Mouse (Mus musculus): ENCODE results near the gene Prickle1. TPM values are rescaled to one million over a fixed set of nuclear protein-coding genes. Genes with fewer than 3 reads are reported as not detected.
A peak's percentile ranks its signal among the peaks of the same experiment; 100 is the strongest.

The Prickle1 gene
- total RNA-seq, 2 experiments from 2014 or later, result 16.8 to 18.9 TPM

- intact Hi-C loops (cut with DNase I), result loop anchor here (5.0 to 10.0 kb wide), 2 partner anchors 91 to 229 kb away; no protein-coding TSS in a partner anchor
- DNase-seq (ENCODE audit: low spot score), result peak; percentile 56
These were observed 594 bp upstream of the Prickle1 start for GRCm38 (mm10) chr15:93596285-93596684.

GRCm38 (mm10) chr15:93594888-93595698, 598 bp downstream of the Prickle1 start:
- DNase-seq (ENCODE audit: low spot score), result peak; percentile 32
- intact Hi-C loops (cut with DNase I), result loop anchor here (5.0 to 10.0 kb wide), 2 partner anchors 92 to 230 kb away; no protein-coding TSS in a partner anchor

GRCm38 (mm10) chr15:93594296-93594887, 1.3 kb downstream of the Prickle1 start:
- intact Hi-C loops (cut with DNase I), result loop anchor here (10.0 kb wide), 1 partner anchor 230 kb away; no protein-coding TSS in a partner anchor
- DNase-seq (ENCODE audit: low spot score), result no peak

GRCm38 (mm10) chr15:93592596-93592995, 3.1 kb downstream of the Prickle1 start:
- no peak for DNase-seq (ENCODE audit: low spot score)
- intact Hi-C loops (cut with DNase I), result loop anchor here (10.0 kb wide), 1 partner anchor 232 kb away; no protein-coding TSS in a partner anchor

DNA sequence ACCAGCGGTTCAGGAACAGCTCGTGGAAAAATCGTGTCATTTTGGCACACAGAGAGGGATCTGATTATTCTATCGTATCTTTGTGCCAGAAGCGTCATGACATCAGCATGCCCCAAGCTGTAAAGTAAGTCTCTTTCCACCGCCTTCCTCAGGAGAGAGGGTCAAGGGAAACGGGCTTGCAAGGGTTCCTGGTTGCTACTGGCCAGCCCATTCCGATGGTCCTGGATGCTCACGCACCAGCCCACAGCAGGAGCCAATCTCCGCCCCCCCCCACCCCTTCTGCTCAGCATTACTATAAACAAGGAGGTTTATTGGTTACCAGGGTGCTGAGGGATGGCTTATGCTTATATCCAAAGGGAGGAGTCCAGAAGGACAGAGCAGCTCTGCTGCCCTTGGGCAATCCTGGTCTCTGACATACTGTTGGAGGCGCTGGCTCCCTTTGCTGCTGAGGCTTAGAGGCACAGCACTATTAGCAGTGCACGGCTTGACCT, 3.8 kb downstream of the Prickle1 start:
- intact Hi-C loops (cut with DNase I), result loop anchor here (10.0 kb wide), 1 partner anchor 233 kb away; no protein-coding TSS in a partner anchor
- peak; percentile 12 for DNase-seq (ENCODE audit: low spot score)

- DNase-seq (ENCODE audit: low spot score), result no peak
- intact Hi-C loops (cut with DNase I), result loop anchor here (10.0 kb wide), 1 partner anchor 233 kb away; no protein-coding TSS in a partner anchor
These were observed 4.3 kb downstream of the Prickle1 start for GRCm38 (mm10) chr15:93591371-93591770.

DNA sequence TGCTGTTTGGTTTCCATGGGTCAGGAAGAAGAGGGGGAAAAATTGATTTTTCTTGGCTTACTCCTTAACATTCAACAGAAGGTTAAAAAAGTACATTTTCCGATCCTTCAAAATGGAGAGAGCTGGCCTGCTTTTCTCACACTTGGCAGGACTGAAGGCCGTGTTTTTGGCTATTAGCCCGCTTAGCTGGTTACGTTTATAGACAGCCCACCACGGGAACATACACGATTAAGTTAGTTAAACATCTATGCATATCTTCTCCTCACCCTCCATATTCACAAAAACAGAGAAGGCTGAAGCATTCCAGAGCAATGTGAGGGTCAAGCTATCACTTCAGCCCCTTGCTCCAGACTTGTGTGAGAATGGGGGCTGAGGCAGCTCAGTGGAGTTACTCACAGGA, 7.3 kb downstream of the Prickle1 start:
- no peak for DNase-seq (ENCODE audit: low spot score)

DNA sequence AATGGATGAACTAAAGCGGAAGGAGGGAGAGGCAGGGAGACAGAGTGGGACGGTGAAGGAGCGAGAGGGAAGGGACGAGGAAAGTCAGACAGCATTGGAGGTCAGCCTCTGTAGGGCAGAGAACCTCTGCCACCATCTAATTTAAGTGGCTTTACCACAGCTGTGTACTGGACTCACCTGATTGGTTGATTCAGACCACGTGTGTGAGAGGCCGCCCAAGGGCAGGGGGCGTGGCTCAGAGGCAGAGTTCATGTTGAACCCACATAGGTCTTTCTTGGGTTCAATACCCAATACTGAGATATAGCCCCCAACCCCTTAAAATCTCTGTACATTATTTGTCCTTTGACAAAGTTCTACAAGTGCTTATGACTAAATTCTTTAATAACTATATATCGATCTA, 8.0 kb downstream of the Prickle1 start:
- intact Hi-C loops (cut with DNase I), result no loop called here

More for the DNA sequence above, 7.3 kb downstream of the Prickle1 start:
- intact Hi-C loops (cut with DNase I), result no loop called here

DNA sequence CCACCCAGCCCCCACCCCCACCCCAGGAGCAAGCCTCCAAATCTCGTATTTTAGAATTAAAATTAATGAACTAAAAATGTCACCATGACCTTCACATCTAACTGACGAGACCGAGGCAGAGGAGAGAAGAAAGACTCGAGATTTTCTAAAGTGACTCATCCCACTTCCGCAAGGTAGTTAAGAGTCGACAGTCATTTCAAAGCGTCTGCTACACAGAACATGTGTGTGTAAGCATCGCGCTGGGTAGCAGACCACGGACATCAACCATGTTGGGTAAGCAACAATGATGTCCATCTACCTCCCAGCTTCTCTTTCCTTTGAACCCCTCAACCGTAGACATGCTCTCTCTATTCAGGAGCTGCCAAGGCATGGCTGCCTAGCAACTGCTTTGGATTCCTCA, 12.6 kb downstream of the Prickle1 start:
- DNase-seq (ENCODE audit: low spot score), result no peak
- intact Hi-C loops (cut with DNase I), result loop anchor here (5.0 kb wide), 1 partner anchor 394 kb away; no protein-coding TSS in a partner anchor

More for the DNA sequence above, 8.0 kb downstream of the Prickle1 start:
- no peak for DNase-seq (ENCODE audit: low spot score)

DNA sequence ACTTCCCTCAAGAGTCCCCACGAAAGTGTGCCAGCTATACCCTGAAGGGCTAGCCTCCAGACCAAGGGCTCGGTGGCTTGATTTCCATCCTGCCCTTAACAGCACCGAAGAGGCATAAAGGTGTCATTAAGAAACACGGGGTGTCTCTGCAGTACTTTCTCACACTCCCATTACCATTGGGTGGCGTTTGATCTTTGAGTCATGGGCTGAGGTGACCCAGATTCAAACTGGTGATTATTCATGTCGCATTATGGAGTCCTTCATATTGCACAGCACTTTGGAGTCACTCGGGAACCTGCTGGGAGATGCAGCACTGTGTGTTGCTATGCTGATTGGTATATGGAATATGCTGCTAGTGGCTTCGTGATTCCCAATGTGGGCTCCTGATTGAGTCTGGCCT, 14.0 kb downstream of the Prickle1 start:
- intact Hi-C loops (cut with DNase I), result loop anchor here (5.0 kb wide), 1 partner anchor 396 kb away; no protein-coding TSS in a partner anchor
- no peak for DNase-seq (ENCODE audit: low spot score)

GRCm38 (mm10) chr15:93579899-93580298, 15.8 kb downstream of the Prickle1 start:
- no peak for DNase-seq (ENCODE audit: low spot score)
- intact Hi-C loops (cut with DNase I), result loop anchor here (5.0 to 10.0 kb wide), 4 partner anchors 138 to 632 kb away; no protein-coding TSS in a partner anchor

DNA sequence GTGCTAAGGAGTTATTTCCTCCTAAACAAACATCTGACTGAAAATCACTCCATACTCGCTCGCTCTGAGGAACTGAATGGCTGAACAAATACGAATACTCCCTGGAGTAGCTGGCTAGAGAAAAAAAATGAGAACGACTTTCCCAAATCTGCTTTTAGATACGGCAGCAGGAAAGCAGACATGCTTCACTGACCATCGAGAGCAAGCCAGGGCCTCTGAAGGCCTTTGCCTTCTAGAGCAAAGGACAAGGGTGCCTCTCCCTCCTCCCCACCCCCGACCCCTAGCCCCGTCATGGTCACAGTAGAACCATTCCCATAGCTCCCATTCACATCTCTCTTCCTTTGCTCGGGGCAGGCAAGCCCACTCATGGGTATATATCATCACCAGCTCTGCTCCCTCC, 16.6 kb downstream of the Prickle1 start:
- no peak for DNase-seq (ENCODE audit: low spot score)
- intact Hi-C loops (cut with DNase I), result loop anchor here (5.0 to 10.0 kb wide), 3 partner anchors 137 to 633 kb away; no protein-coding TSS in a partner anchor

DNA sequence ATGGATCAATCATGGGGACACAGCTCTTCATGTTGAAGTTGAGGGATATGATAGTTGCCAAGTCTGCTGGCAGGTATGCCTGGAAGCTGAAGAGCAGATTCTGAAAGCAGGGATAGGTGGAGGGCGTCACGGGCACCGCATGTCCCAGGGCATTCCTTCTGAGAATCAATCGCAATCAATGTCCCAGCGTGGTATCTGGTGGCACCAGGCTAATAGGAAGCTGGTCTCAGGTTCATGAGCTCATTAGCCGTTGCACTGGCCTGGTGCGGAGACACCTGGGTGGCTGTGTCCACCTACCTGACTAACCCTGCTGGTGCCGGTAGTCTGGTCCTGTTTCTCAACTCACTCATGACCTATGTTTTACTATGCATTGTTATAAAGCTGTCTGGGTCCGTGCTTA, 19.3 kb downstream of the Prickle1 start:
- intact Hi-C loops (cut with DNase I), result loop anchor here (1.0 to 10.0 kb wide), 6 partner anchors 57 to 636 kb away; no protein-coding TSS in a partner anchor
- DNase-seq (ENCODE audit: low spot score), result no peak

GRCm38 (mm10) chr15:93575884-93576283, 19.8 kb downstream of the Prickle1 start:
- intact Hi-C loops (cut with DNase I), result loop anchor here (1.0 to 10.0 kb wide), 6 partner anchors 57 to 636 kb away; no protein-coding TSS in a partner anchor
- DNase-seq (ENCODE audit: low spot score), result peak; percentile 49

DNA sequence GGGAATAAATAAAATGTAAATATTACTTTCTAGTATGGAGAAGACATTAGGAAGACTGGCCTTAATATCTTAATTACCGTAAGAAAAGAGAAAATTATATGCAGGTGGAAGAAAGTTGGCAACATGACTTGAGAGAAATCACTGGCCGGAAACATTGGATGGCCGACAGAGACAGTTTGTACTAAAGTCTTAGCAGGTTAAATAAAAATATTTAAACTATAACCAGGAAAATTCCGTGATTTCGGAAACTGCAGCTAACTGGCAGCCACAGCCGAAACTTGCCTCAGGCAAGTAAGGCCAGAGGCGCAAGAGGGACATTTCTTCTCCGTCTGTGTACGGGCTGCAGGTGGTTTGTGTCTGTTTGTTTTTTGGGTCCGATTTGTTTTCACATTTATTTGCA, 22.8 kb downstream of the Prickle1 start:
- intact Hi-C loops (cut with DNase I), result loop anchor here (10.0 kb wide), 1 partner anchor 198 kb away; no protein-coding TSS in a partner anchor

GRCm38 (mm10) chr15:93570881-93571495, 24.7 kb downstream of the Prickle1 start:
- intact Hi-C loops (cut with DNase I), result loop anchor here (10.0 kb wide), 1 partner anchor 196 kb away; no protein-coding TSS in a partner anchor
- DNase-seq (ENCODE audit: low spot score), result no peak

More for the DNA sequence above, 22.8 kb downstream of the Prickle1 start:
- DNase-seq (ENCODE audit: low spot score), result no peak

DNA sequence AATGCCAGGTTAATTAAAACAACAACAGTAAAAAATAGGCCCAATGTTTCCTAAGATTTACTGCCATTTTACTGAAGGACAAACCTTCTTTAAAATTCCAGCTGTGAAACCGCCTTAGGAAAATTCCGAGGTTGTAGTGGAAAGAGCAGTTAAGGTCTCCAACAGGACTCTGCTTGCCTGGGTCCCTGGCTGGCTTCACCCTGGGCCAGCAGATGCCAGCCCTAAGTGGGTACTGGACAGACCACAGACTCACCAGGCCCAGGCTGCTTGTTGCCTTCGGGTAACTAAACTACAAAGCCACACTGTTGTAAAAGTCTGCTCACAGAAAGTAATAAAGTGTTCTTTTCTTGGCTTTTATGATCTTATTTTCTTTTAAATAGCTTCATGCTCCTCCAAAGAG, 26.8 kb downstream of the Prickle1 start:
- DNase-seq (ENCODE audit: low spot score), result no peak
- intact Hi-C loops (cut with DNase I), result no loop called here

GRCm38 (mm10) chr15:93567546-93568307, 28.0 kb downstream of the Prickle1 start:
- DNase-seq (ENCODE audit: low spot score), result no peak
- intact Hi-C loops (cut with DNase I), result no loop called here

- intact Hi-C loops (cut with DNase I), result no loop called here
- no peak for DNase-seq (ENCODE audit: low spot score)
These were observed 32.2 kb downstream of the Prickle1 start for GRCm38 (mm10) chr15:93563491-93563890.

All from heart, postnatal 25 days (tissue).